Mouse (Mus musculus) megakaryocyte, embryonic 14.5 days (primary cell): ENCODE results near the gene Rgs10.

Source experiments
- FLI1 ChIP-seq: IDR thresholded peaks from 2 replicates; pipeline ENCODE4 v1.6.1; 2012; ENCODE audit warnings: low read length, inconsistent platforms, mixed read lengths
- GATA1 ChIP-seq: IDR thresholded peaks from 3 replicates; pipeline ENCODE4 v1.6.1; 2012; ENCODE audit warnings: mixed read lengths, low read length, inconsistent platforms, borderline replicate concordance

DNA sequence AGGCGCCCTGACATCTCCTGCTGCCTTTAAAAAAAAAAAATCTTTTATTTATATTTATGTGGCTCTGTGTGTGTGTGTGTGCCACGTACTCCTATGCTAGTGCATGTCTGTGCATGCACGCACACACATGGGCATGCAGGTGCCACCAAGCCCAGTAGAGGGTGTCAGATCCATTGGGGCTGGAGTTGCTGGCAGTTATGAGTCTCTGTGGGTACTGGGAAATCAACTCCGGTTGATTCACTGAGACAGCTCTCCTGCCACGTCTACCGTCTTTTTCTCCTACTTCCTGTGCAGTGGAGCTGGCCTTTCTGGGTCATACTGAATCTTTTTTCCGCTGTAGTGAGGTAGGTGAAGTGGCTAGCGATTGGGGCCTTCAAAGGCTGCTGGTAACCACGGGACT, 58.8 kb downstream of the Rgs10 start:
- no peak for TF ChIP-seq FLI1
- TF ChIP-seq GATA1: no peak
